Mouse (Mus musculus) intestine, embryonic 16.5 days (tissue): ENCODE measurements at regions not wholly inside any gene's neighbourhood (a gene's known extent, or its start where the extent isn't known, plus 50 kb on each side); places are given as distances from the start of the nearest gene placed in this dataset.
A peak's percentile ranks its signal among the peaks of the same experiment; 100 is the strongest.
"Not testable (repeated sequence)": the region's sequence is repeated elsewhere in the genome, so short reads cannot be mapped to it uniquely, and the experiment has no call there.

Source experiments
- ATAC-seq: fragments of 200-750 bp; cut with Nextera tagmentation; 2 replicates; pipeline ENCODE4 v1.8.0; 2017; ENCODE audit warnings: moderate TSS enrichment, moderate library complexity
- H3K27ac ChIP-seq: fragments of 300-500 bp; sonication (generic); 2 replicates; pipeline ENCODE4 v1.5.1; 2014; ENCODE audit warnings: mild to moderate bottlenecking, low read length
- H3K27me3 ChIP-seq: fragments of 300-500 bp; sonication (generic); replicated peaks from 2 replicates; pipeline ENCODE4 v1.6.1; 2014; ENCODE audit warnings: low read length, control low read depth, mixed read lengths; ENCODE audit not compliant: control insufficient read depth, insufficient read depth
- H3K36me3 ChIP-seq: fragments of 300-500 bp; sonication (generic); 2 replicates; pipeline ENCODE4 v1.6.1; 2014; ENCODE audit warnings: low read length, control low read depth; ENCODE audit not compliant: control insufficient read depth, insufficient read depth
- H3K4me1 ChIP-seq: fragments of 300-500 bp; sonication (generic); 2 replicates; pipeline ENCODE4 v1.6.1; 2014; ENCODE audit warnings: low read length, control low read depth, mixed read lengths; ENCODE audit not compliant: control insufficient read depth, insufficient read depth
- H3K4me2 ChIP-seq: fragments of 300-500 bp; sonication (generic); 2 replicates; pipeline ENCODE4 v1.6.1; 2014; ENCODE audit warnings: low read depth, low read length, control low read depth
- H3K4me3 ChIP-seq: fragments of 300-500 bp; sonication (generic); 2 replicates; pipeline ENCODE4 v1.5.1; 2014; ENCODE audit warnings: mild to moderate bottlenecking, low read length
- H3K9ac ChIP-seq: fragments of 300-500 bp; sonication (generic); 2 replicates; pipeline ENCODE4 v1.6.1; 2014; ENCODE audit warnings: low read depth, low read length
- H3K9me3 ChIP-seq: fragments of 300-500 bp; sonication (generic); 2 replicates; pipeline ENCODE4 v1.6.1; 2016; ENCODE audit warnings: low read length, control low read depth; ENCODE audit not compliant: control insufficient read depth
- WGBS: fragments of 180-500 bp; shearing (Covaris S2); extraction: QIAGEN DNeasy Blood & Tissue Kit; methylation state at CpG from one replicate; pipeline ENCODE4 v1.1.7; 2014; 5-methylcytosine and 5-hydroxymethylcytosine counted together

GRCm38 (mm10) chr13:85126573-85127547 lies 62.3 kb upstream of the Ccnh start:
- H3K4me3 ChIP-seq, H3K27me3 ChIP-seq, H3K4me1 ChIP-seq, H3K9ac ChIP-seq, H3K36me3 ChIP-seq, H3K9me3 ChIP-seq, H3K27ac ChIP-seq, H3K4me2 ChIP-seq: not testable (repeated sequence)
- ATAC-seq, result peak; percentile 100
- WGBS, result 89% methylated on average over 18 of the region's 18 CpGs

GRCm38 (mm10) chr13:85127548-85127925 lies 61.7 kb upstream of the Ccnh start:
- ATAC-seq, result no peak
- H3K27ac ChIP-seq, result no peak overlapping the region
- WGBS, result 70% methylated on average over 1 of the region's 1 CpGs
- H3K9me3 ChIP-seq, result no peaks in the 10 kb centered on the region
- no peak overlapping the region for H3K4me3 ChIP-seq
- no peaks in the 10 kb centered on the region for H3K4me1 ChIP-seq
- no peak overlapping the region for H3K4me2 ChIP-seq
- no peak overlapping the region for H3K9ac ChIP-seq
- H3K27me3 ChIP-seq, result no peaks in the 10 kb centered on the region
- H3K36me3 ChIP-seq, result no peaks in the 10 kb centered on the region
